Mouse (Mus musculus) heart, embryonic 10.5 days (tissue): ENCODE measurements at regions not wholly inside any gene's neighbourhood (a gene's known extent, or its start where the extent isn't known, plus 50 kb on each side); places are given as distances from the start of the nearest gene placed in this dataset.

Experiments
- DNase-seq: peaks from one replicate; pipeline ENCODE4 v3.0.0-alpha.2; 2017; ENCODE audit warnings: low spot score
- H3K27ac ChIP-seq: fragments of 300-500 bp; sonication (generic); 2 replicates; pipeline ENCODE4 v1.5.1; 2016; ENCODE audit warnings: mild to moderate bottlenecking
- H3K27me3 ChIP-seq: fragments of 300-500 bp; sonication (generic); 2 replicates; pipeline ENCODE4 v1.6.1; 2016; ENCODE audit warnings: mild to moderate bottlenecking; ENCODE audit not compliant: poor library complexity, insufficient read depth, severe bottlenecking
- H3K36me3 ChIP-seq: fragments of 300-500 bp; sonication (generic); 2 replicates; pipeline ENCODE4 v1.6.1; 2016; ENCODE audit warnings: mild to moderate bottlenecking, moderate library complexity
- H3K4me1 ChIP-seq: fragments of 300-500 bp; sonication (generic); 2 replicates; pipeline ENCODE4 v1.6.1; 2016; ENCODE audit warnings: mild to moderate bottlenecking
- H3K4me3 ChIP-seq: fragments of 300-500 bp; sonication (generic); 2 replicates; pipeline ENCODE4 v1.5.1; 2016; ENCODE audit warnings: mild to moderate bottlenecking, moderate library complexity
- H3K9me3 ChIP-seq: fragments of 300-500 bp; sonication (generic); 2 replicates; pipeline ENCODE4 v1.6.1; 2016; ENCODE audit warnings: mild to moderate bottlenecking, moderate library complexity
- WGBS: fragments of 180-500 bp; shearing (Covaris S2); methylation state at CpG from one replicate; pipeline ENCODE4 v1.1.7; 2016; 5-methylcytosine and 5-hydroxymethylcytosine counted together

DNA sequence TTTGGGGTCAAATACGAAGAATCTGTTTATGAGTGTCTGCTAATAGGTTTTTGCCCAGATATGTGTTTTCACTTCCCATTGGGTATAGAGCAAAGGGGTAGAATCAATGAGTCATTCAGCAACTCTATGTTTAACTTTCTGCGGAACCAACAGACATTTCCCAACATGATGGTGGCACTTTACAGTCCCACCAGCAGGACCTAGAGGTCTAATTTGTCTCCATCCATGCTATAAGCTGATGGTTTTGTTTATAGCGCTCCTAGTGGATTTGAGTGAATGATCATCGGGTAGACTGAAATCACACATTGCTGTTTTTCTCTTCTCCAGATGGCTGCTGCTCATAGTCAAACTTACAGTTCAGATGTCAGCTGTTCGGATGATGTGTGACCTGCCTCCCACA is 99.7 kb upstream of the Arid5b start:
- no peak overlapping the region for H3K27ac ChIP-seq
- WGBS = 92% methylated on average over 5 of the region's 5 CpGs
- H3K36me3 ChIP-seq = no peaks in the 10 kb centered on the region
- H3K9me3 ChIP-seq = no peaks in the 10 kb centered on the region
- no peak overlapping the region for H3K4me3 ChIP-seq
- no peak for DNase-seq
- H3K4me1 ChIP-seq = no peaks in the 10 kb centered on the region
- no peaks in the 10 kb centered on the region for H3K27me3 ChIP-seq

GRCm38 (mm10) chr10:68377479-68377878 is 98.9 kb upstream of the Arid5b start:
- Histone ChIP-seq H3K4me1 (no peaks in the 10 kb centered on the region), H3K27me3 (no peaks in the 10 kb centered on the region), H3K9me3 (no peaks in the 10 kb centered on the region), H3K36me3 (no peaks in the 10 kb centered on the region), H3K4me3 (no peak overlapping the region), H3K27ac (no peak overlapping the region)
- no peak for DNase-seq
- 84% methylated on average over 4 of the region's 4 CpGs for WGBS

DNA sequence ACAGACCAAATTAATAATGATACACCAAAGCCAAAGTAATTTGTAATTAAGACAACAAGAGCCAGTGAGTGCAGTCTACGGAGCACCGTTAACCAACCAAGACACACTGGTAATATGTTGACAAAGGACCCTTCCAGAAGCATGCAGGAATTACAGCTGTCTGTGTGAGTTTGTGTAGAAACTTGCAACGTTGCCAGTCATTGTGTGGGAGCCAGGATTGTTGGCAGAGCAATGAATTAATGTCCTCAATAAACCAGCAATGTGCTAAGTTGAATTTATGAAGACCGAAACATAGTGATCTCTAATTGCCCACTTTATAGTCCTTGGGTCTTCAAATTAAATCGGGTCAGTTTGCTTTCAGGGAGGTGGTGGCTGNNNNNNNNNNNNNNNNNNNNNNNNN is 95.3 kb upstream of the Arid5b start:
- Histone ChIP-seq H3K9me3 (no peaks in the 10 kb centered on the region), H3K36me3 (no peaks in the 10 kb centered on the region), H3K4me3 (no peak overlapping the region), H3K27ac (no peak overlapping the region), H3K4me1 (no peaks in the 10 kb centered on the region), H3K27me3 (no peaks in the 10 kb centered on the region)
- no peak for DNase-seq
- WGBS = 81% methylated on average over 5 of the region's 5 CpGs

DNA sequence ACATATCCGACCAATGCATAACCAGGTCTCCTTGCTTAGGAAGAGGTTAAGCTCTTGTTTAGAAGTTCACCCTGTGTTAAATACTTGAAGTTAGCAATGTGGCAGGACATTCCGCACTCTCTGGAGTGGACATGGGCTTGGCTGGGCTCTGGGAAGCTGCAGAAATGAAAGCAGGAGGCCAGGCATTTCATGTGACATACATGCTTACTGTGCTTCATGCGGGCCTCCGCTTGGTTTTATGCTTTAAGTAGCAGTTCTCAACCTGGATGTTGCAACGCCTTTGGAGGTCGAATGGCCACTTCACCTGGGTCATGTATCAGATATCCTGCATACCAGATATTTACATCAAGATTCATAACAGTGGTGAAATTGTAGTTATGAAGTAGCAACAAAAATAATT is 93.2 kb upstream of the Arid5b start:
- H3K27me3 ChIP-seq = no peaks in the 10 kb centered on the region
- no peak overlapping the region for H3K27ac ChIP-seq
- no peaks in the 10 kb centered on the region for H3K4me1 ChIP-seq
- H3K36me3 ChIP-seq = no peaks in the 10 kb centered on the region
- WGBS = 93% methylated on average over 6 of the region's 6 CpGs
- no peak for DNase-seq
- no peaks in the 10 kb centered on the region for H3K9me3 ChIP-seq
- H3K4me3 ChIP-seq = no peak overlapping the region

GRCm38 (mm10) chr10:68370986-68371385 is 92.4 kb upstream of the Arid5b start:
- no peak for DNase-seq
- Histone ChIP-seq H3K27ac (no peak overlapping the region), H3K4me1 (no peaks in the 10 kb centered on the region), H3K36me3 (no peaks in the 10 kb centered on the region), H3K27me3 (no peaks in the 10 kb centered on the region), H3K9me3 (no peaks in the 10 kb centered on the region), H3K4me3 (no peak overlapping the region)
- 83% methylated on average over 8 of the region's 8 CpGs for WGBS

- H3K9me3 ChIP-seq = no peaks in the 10 kb centered on the region
- DNase-seq = no peak
- H3K4me1 ChIP-seq = no peaks in the 10 kb centered on the region
- no peak overlapping the region for H3K4me3 ChIP-seq
- no peak overlapping the region for H3K27ac ChIP-seq
- H3K36me3 ChIP-seq = no peaks in the 10 kb centered on the region
- 86% methylated on average over 3 of the region's 3 CpGs for WGBS
- no peaks in the 10 kb centered on the region for H3K27me3 ChIP-seq
Observed at GRCm38 (mm10) chr10:68366796-68367195, 88.3 kb upstream of the Arid5b start.

- no peak for DNase-seq
- Histone ChIP-seq H3K27ac (no peak overlapping the region), H3K9me3 (no peaks in the 10 kb centered on the region; the same call in 1 of the 2 replicates), H3K4me3 (no peak overlapping the region), H3K36me3 (no peaks in the 10 kb centered on the region), H3K27me3 (no peaks in the 10 kb centered on the region), H3K4me1 (0 out of 2 replicates have a peak, but pooled peaks cover 3% of the 10 kb centered on the region)
- WGBS = 69% methylated on average over 6 of the region's 6 CpGs
Observed at GRCm38 (mm10) chr10:68360765-68361483, 82.4 kb upstream of the Arid5b start.

DNA sequence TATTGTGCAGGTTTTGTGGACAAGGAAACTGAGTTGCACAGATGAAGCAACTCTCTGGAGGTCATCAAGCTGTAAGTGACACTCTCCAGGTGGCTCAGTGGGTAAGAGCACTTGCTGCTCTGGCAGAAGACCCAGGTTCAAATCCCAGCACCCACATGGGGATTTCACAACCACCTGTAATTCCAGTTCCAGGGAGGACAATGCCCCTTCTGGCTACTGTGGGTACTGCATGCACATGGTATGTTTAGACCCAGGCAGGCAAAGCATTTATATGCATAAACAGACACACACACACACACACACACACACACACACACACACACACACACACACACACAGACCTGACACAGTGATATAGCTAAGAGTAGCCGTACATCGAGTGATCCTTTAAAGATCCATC is 80.6 kb upstream of the Arid5b start:
- WGBS = 89% methylated on average over 2 of the region's 2 CpGs
- H3K27ac ChIP-seq = no peak overlapping the region
- H3K4me3 ChIP-seq = no peak overlapping the region
- no peaks in the 10 kb centered on the region for H3K27me3 ChIP-seq
- no peaks in the 10 kb centered on the region for H3K36me3 ChIP-seq
- DNase-seq = no peak
- H3K4me1 ChIP-seq = 0 out of 2 replicates have a peak, but pooled peaks cover 7% of the 10 kb centered on the region
- no peaks in the 10 kb centered on the region; the same call in 1 of the 2 replicates for H3K9me3 ChIP-seq

DNA sequence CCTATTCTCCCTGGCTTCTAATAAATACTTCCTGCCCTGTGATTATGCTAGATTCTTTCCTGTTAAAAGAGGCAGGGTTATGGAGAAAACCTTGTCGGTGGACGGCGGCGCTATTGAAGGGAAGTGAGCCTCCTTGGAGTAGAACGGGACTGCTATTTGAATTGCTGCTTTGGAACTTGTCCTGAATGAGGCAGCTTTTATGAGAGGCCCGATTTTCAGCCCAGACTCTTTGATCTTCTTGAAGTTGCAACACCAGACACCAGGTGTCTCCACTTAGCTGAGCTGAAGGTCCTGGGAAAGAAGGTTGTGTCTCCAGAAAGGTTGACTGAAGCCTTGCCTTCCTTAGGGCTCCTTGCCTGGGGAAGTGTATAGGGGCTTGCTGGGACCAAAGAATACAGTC is 78.4 kb upstream of the Arid5b start:
- Histone ChIP-seq H3K36me3 (no peaks in the 10 kb centered on the region), H3K4me3 (no peak overlapping the region), H3K27ac (no peak overlapping the region), H3K27me3 (no peaks in the 10 kb centered on the region), H3K4me1 (0 out of 2 replicates have a peak, but pooled peaks cover 7% of the 10 kb centered on the region), H3K9me3 (no peaks in the 10 kb centered on the region; the same call in 1 of the 2 replicates)
- no peak for DNase-seq
- WGBS = 79% methylated on average over 6 of the region's 6 CpGs

DNA sequence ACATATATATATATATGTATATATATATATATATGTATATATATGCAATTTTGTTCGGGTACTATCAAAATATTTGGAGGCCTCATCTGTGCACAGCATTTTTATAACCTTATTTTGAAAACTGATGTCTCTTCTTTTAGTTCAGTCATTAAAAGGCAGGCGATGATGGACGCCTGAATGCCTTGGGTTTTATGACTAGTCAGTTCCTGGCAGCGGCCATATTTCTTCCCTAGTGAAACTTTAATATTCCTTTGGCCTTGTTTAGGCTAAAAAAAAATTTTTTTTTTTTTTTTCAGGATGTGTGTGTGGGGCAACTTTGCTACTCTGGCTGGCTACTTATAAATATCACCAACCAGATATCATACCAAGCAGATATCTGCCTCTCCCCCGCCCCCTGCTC is 78.0 kb upstream of the Arid5b start:
- no peak overlapping the region for H3K27ac ChIP-seq
- no peaks in the 10 kb centered on the region for H3K36me3 ChIP-seq
- DNase-seq = no peak
- WGBS = 86% methylated on average over 5 of the region's 5 CpGs
- 0 out of 2 replicates have a peak, but pooled peaks cover 7% of the 10 kb centered on the region for H3K4me1 ChIP-seq
- no peak overlapping the region for H3K4me3 ChIP-seq
- no peaks in the 10 kb centered on the region; the same call in 1 of the 2 replicates for H3K9me3 ChIP-seq
- H3K27me3 ChIP-seq = no peaks in the 10 kb centered on the region

DNA sequence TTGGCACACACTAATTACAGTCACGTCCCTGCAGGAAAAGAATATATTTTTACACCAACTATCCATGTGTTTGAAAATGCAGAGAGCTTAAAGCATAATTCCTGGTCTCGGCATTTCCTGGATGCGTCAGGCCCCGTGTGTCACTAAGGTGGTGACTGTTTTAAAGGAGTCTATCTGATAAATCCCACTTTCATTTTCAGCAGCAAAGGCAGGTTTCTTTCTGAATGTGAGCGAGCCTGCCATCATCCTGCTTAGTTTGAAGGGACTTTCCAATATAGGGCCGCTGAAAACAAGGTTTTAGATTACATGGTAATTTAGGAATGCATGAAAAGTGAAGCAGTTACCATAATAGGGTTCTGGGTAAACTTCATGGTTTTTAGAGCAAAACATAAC is 77.5 kb upstream of the Arid5b start:
- Histone ChIP-seq H3K9me3 (no peaks in the 10 kb centered on the region; the same call in 1 of the 2 replicates), H3K27me3 (no peaks in the 10 kb centered on the region), H3K27ac (peak overlapping the region; percentile 24; the same call in 1 of the 2 replicates), H3K4me1 (0 out of 2 replicates have a peak, but pooled peaks cover 7% of the 10 kb centered on the region), H3K4me3 (no peak overlapping the region), H3K36me3 (no peaks in the 10 kb centered on the region)
- 47% methylated on average over 6 of the region's 6 CpGs for WGBS
- no peak for DNase-seq

DNA sequence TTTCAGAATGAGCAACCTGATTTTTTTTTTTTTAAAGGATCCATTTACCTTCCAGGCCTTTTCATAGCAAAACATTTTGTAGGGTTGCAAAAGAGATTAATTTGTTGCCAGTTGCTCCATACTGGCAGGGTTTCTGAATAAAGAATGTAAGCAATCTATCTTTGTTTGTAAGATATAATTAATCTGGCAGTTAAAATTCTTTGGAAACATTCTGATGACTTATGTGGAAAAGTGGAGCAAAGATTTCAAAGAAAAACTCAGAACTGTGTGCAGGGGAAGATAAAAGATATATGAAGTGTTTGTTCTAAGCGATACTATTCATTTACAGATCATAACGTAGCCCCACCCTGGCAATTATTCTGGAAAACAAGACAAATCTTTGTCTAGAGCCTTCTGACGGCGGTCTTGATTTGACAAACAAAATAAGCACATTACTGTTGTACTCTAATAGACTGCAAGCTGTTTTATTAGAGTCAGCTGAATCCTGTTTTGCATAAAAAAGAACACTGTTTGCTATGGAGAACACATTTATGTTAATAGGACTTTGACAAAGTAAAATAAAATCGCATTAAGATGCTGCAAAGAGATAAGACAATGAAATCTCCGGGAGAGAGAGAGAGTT is 77.0 kb upstream of the Arid5b start:
- DNase-seq = no peak
- H3K9me3 ChIP-seq = no peaks in the 10 kb centered on the region; the same call in 1 of the 2 replicates
- peak overlapping the region; percentile 24; the same call in 1 of the 2 replicates for H3K27ac ChIP-seq
- H3K36me3 ChIP-seq = no peaks in the 10 kb centered on the region
- no peaks in the 10 kb centered on the region for H3K27me3 ChIP-seq
- whole genome bisulfite sequencing = 56% methylated on average over 6 of the region's 6 CpGs
- no peak overlapping the region for H3K4me3 ChIP-seq
- H3K4me1 ChIP-seq = 0 out of 2 replicates have a peak, but pooled peaks cover 7% of the 10 kb centered on the region
